Mouse (Mus musculus) cerebellum, adult 2 months (tissue): ENCODE data around the gene Cyb5r4.

Experiments
- CTCF ChIP-seq: fragments of 200-500 bp; IDR thresholded peaks from 2 replicates; pipeline ENCODE4 v1.5.1; 2011; ENCODE audit warnings: low read depth, mild to moderate bottlenecking, control low read depth, low read length, moderate library complexity, borderline replicate concordance; ENCODE audit not compliant: insufficient read depth
- POLR2A ChIP-seq: fragments of 200-500 bp; IDR thresholded peaks from 2 replicates; pipeline ENCODE4 v1.6.1; 2011; ENCODE audit warnings: low read length, control low read depth, borderline replicate concordance; ENCODE audit not compliant: insufficient read depth

DNA sequence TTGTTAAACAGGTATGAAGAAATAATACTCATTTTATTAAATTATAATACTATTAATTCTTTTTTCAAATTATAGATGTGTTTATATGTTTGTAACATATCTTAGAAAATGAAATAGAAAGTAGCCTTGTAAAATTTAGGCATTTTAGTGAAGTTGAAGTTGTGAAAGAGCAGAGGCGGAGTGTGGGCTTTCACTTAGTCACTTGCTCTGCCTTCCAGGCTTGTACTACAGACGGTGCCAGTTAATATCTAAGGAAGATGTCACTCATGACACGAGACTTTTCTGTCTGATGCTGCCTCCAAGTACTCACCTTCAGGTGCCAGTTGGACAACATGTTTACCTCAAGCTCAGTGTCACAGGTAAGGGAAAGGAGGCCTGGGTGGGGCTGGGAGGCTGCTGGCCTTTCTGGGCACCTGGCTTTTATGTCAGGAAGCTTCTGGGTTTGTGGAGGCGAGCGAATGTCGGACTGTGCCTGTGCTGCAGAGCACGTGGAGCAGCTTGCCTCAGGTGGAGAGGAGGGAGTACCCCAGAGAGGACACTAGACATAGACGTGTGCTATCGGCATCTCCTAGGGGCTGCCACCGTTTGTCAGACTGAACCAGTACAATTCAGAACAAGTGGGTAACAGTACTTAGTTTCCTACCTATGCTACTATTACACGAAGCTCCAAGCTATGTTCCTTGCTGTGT is 33.9 kb downstream of the Cyb5r4 start:
- TF ChIP-seq CTCF (no peak), POLR2A (no peak)
